Mouse (Mus musculus) lung, postnatal 0 days (tissue): ENCODE measurements around the gene Dtwd1. TPM values are rescaled to one million over a fixed set of nuclear protein-coding genes. Genes with fewer than 3 reads are reported as not detected.
A peak's percentile ranks its signal among the peaks of the same experiment; 100 is the strongest.
"Not testable (repeated sequence)": the region's sequence is repeated elsewhere in the genome, so short reads cannot be mapped to it uniquely, and the experiment has no call there.

ENCODE experiments used
- ATAC-seq: fragments of 200-750 bp; cut with Nextera tagmentation; 2 replicates; pipeline ENCODE4 v1.8.0; 2017; ENCODE audit warnings: moderate library complexity
- DNase-seq: peaks from one replicate; pipeline ENCODE4 v3.0.0-alpha.2; 2016; ENCODE audit warnings: low spot score
- H3K27ac ChIP-seq: fragments of 300-500 bp; sonication (generic); 2 replicates; pipeline ENCODE4 v1.5.1; 2014; ENCODE audit warnings: antibody characterized with exemption, mild to moderate bottlenecking, low read length, mixed read lengths
- H3K27me3 ChIP-seq: fragments of 300-500 bp; sonication (generic); replicated peaks from 2 replicates; pipeline ENCODE4 v1.6.1; 2014; ENCODE audit warnings: low read length, mixed read lengths; ENCODE audit not compliant: insufficient read depth
- H3K36me3 ChIP-seq: fragments of 300-500 bp; sonication (generic); 2 replicates; pipeline ENCODE4 v1.6.1; 2014; ENCODE audit warnings: low read length, mixed read lengths; ENCODE audit not compliant: insufficient read depth
- H3K4me1 ChIP-seq: fragments of 300-500 bp; sonication (generic); 2 replicates; pipeline ENCODE4 v1.6.1; 2014; ENCODE audit warnings: antibody characterized with exemption, low read depth, low read length, mixed read lengths; ENCODE audit not compliant: insufficient read depth
- H3K4me2 ChIP-seq: fragments of 300-500 bp; sonication (generic); replicated peaks from 2 replicates; pipeline ENCODE4 v1.6.1; 2014; ENCODE audit warnings: low read depth, mild to moderate bottlenecking, low read length, moderate library complexity, mixed read lengths
- H3K4me3 ChIP-seq: fragments of 300-500 bp; sonication (generic); 2 replicates; pipeline ENCODE4 v1.5.1; 2014; ENCODE audit warnings: low read depth, low read length
- H3K9ac ChIP-seq: fragments of 300-500 bp; sonication (generic); replicated peaks from 2 replicates; pipeline ENCODE4 v1.6.1; 2014; ENCODE audit warnings: low read depth, mild to moderate bottlenecking
- H3K9me3 ChIP-seq: fragments of 300-500 bp; sonication (generic); 2 replicates; pipeline ENCODE4 v1.6.1; 2016; ENCODE audit warnings: low read length, mixed read lengths
- CTCF ChIP-seq: IDR thresholded peaks from 2 replicates; pipeline ENCODE4 v1.5.1; 2016; ENCODE audit warnings: antibody characterized with exemption, mild to moderate bottlenecking
- EP300 ChIP-seq: IDR thresholded peaks from 2 replicates; pipeline ENCODE4 v1.6.1; 2016; ENCODE audit warnings: antibody characterized with exemption, mild to moderate bottlenecking, control low read depth
- WGBS: fragments of 180-500 bp; shearing (Covaris S2); extraction: QIAGEN DNeasy Blood & Tissue Kit; methylation state at CpG from one replicate; pipeline ENCODE4 v1.1.7; 2014; 5-methylcytosine and 5-hydroxymethylcytosine counted together
- polyA plus RNA-seq: library from polyadenylated mRNA; unstranded; fragments of >200 nt; fragmentation: Nextera tagmentation; extraction: Ambion mirVana; gene quantifications from 2 replicates; pipeline ENCODE4 v1.2.1, GENCODE M21; 2015

Dtwd1 gene
- polyA plus RNA-seq, 1 experiment from 2014 or later, result 14.6 TPM

DNA sequence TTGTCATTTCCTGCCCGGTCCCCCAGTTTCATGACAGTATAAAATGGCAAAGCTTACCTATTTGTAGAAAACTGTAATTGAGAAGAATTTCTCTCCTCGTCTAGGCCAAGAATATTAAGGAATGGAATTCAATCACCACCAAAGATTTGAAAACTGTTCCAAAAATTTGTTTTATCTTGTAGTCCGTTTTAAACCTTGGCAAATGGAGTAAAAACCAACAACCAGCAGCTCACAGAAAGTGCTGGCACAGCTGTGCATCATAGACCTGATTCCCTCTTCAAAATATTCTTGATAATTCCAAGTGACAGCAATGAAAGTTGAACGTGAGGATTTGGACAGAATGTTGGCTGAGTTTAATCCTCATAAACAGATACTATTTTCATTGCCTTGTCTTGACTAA lies 39.4 kb downstream of the Dtwd1 start:
- ATAC-seq (no peak), DNase-seq (no peak)
- 53% methylated on average over 4 of the region's 4 CpGs for WGBS
- no peaks in the 10 kb centered on the region for H3K9me3 ChIP-seq
- H3K4me3 ChIP-seq, result no peak overlapping the region
- H3K27me3 ChIP-seq, result no peaks in the 10 kb centered on the region
- TF ChIP-seq EP300 (no peak), CTCF (no peak)
- no peak overlapping the region for H3K4me2 ChIP-seq
- no peak overlapping the region for H3K9ac ChIP-seq
- no peak overlapping the region for H3K27ac ChIP-seq
- no peaks in the 10 kb centered on the region for H3K4me1 ChIP-seq
- no peaks in the 10 kb centered on the region for H3K36me3 ChIP-seq

DNA sequence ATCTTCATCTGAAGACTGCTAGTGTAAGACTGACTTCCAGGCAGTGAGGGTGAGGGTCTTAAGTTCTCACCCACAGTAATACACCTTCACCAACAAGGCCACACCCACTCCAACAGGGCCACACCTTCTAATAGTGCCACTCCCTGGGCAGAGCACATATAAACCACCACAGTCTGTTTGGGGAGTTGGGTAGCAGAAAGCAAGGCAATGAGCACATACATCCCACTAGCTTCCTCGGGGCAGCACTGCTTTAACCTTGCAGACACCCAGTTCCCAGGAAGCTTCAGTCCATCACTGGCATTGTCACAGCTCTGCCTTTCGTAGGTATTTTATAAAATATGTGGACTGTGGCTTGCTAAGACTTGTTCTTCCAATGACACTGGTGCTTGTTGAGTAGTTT lies 40.2 kb downstream of the Dtwd1 start:
- H3K4me1 ChIP-seq, result no peaks in the 10 kb centered on the region

DNA sequence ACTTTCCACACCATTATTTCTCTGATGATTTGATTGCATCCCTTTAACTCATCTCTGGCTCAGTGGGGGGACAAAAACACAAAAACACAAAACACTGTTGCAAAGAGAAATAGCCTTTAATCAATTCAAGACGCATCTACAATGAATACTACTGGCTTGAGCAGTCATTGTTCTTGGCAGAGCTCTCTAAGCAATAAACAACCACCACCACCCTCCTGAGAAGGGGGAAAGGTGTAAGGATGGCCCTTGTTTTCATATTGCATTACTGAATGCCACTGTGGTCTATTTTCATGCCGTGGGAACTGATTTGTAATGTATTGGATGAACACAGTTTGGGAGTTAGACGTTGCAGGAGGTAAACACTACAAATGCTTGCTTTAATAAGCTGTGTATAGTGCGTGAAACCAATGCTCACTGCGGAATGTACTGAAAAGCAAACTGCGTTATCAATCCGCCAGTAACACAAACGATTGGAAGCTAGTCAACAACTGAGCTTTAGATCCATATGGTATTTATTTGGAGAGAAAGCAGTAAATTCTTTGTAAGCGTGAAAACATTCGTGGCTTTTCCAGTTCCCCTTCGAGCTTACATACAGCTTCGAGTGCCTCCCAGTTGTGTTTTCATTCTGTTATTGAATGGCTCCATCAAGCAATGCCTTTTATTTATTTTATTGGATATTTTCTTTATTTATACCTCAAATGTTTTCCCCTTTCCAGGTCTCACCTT lies 43.9 kb downstream of the Dtwd1 start:
- Histone ChIP-seq H3K36me3 (no peaks in the 10 kb centered on the region), H3K27ac (no peak overlapping the region), H3K9ac (no peak overlapping the region), H3K27me3 (no peaks in the 10 kb centered on the region), H3K9me3 (no peaks in the 10 kb centered on the region), H3K4me2 (no peak overlapping the region), H3K4me3 (no peak overlapping the region), H3K4me1 (no peaks in the 10 kb centered on the region)
- DNase-seq (no peak), ATAC-seq (no peak)
- WGBS, result 73% methylated on average over 12 of the region's 12 CpGs
- no peak for TF ChIP-seq EP300
- TF ChIP-seq CTCF, result no peak

More for the DNA sequence above, 40.2 kb downstream of the Dtwd1 start:
- Histone ChIP-seq H3K27me3 (no peaks in the 10 kb centered on the region), H3K36me3 (no peaks in the 10 kb centered on the region), H3K27ac (no peak overlapping the region), H3K4me3 (no peak overlapping the region), H3K9me3 (no peaks in the 10 kb centered on the region), H3K4me2 (no peak overlapping the region), H3K9ac (no peak overlapping the region)
- WGBS, result 83% methylated on average over 2 of the region's 2 CpGs
- ATAC-seq, result no peak
- TF ChIP-seq EP300 (no peak), CTCF (no peak)
- no peak for DNase-seq

DNA sequence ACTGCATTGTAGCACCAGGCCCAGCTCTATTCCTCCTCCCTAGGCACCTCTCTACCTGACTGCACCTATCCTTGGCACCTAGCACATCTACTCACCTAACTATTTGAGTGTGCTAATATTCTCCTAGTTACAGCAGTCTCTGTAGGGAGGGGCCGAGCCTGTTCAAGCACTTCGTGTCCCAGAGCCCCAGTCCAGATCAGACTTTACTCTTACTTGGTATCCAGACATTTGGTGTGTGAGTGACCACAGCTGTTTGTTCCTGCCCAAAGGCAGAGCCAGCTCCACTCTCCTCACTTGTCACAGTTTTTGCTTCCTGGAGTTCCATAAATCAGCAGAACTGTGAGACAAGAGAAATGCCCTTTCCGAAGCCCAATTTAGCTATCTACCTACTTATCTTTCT lies 47.0 kb downstream of the Dtwd1 start:
- WGBS, result 67% methylated on average over 3 of the region's 3 CpGs
- ATAC-seq, result peak; percentile 48; the same call in 1 of the 2 replicates
- H3K27me3 ChIP-seq, result no peaks in the 10 kb centered on the region

GRCm38 (mm10) chr2:126211011-126211680 lies 59.2 kb downstream of the Dtwd1 start:
- WGBS, result 71% methylated on average over 6 of the region's 6 CpGs
- Histone ChIP-seq H3K36me3 (no peaks in the 10 kb centered on the region), H3K27me3 (no peaks in the 10 kb centered on the region), H3K9ac (no peak overlapping the region), H3K9me3 (no peaks in the 10 kb centered on the region), H3K27ac (no peak overlapping the region), H3K4me2 (no peak overlapping the region), H3K4me1 (no peaks in the 10 kb centered on the region), H3K4me3 (no peak overlapping the region)
- ATAC-seq (no peak), DNase-seq (peak; percentile 8)
- no peak for TF ChIP-seq CTCF
- no peak for TF ChIP-seq EP300

More for the DNA sequence above, 47.0 kb downstream of the Dtwd1 start:
- TF ChIP-seq CTCF (no peak), EP300 (no peak)
- DNase-seq, result peak; percentile 51
- Histone ChIP-seq H3K4me3 (no peak overlapping the region), H3K4me2 (no peak overlapping the region), H3K4me1 (no peaks in the 10 kb centered on the region), H3K9ac (no peak overlapping the region), H3K9me3 (no peaks in the 10 kb centered on the region), H3K27ac (no peak overlapping the region), H3K36me3 (no peaks in the 10 kb centered on the region)

DNA sequence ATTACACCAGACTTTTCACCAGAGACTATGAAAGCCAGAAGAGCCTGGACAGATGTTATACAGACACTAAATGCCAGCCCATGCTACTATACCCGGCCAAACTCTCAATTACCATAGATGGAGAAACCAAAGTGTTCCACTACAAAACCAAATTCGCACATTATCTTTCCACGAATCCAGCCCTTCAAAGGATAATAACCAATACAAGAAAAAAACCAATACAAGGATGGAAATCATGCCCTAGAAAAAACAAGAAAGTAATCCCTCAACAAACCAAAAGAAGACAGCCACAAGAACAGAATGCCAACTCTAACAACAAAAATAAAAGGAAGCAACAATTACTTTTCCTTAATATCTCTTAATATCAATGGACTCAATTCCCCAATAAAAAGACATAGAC lies 62.9 kb downstream of the Dtwd1 start, which contains the start of gene Gm17555:
Gm17555 (plus strand) TSS at position 301 of the 400 bp plus-strand sequence.
- not testable (repeated sequence) for H3K4me3 ChIP-seq
- WGBS, result 90% methylated on average over 3 of the region's 3 CpGs

More for the DNA sequence above, 62.9 kb downstream of the Dtwd1 start, which contains the start of gene Gm17555:
- not testable (repeated sequence) for ATAC-seq, H3K9ac ChIP-seq, H3K27me3 ChIP-seq, H3K9me3 ChIP-seq, H3K36me3 ChIP-seq, H3K4me2 ChIP-seq, H3K27ac ChIP-seq, DNase-seq, H3K4me1 ChIP-seq

Other genes with a start within 250 kb of the Dtwd1 start
- gene Fgf7, start 117.5 kb upstream of the Dtwd1 start, polyA plus RNA-seq, result 10.6 and 11.2 TPM in 2 replicates
- not detected in 2 replicates for gene Fam227b, start 137 bp upstream of the Dtwd1 start, polyA plus RNA-seq
- gene Gm17555, start 63.0 kb downstream of the Dtwd1 start, polyA plus RNA-seq, result not detected in 2 replicates